Mouse (Mus musculus) fibroblast of lung, adult 2 months (primary cell): ENCODE data around the gene Pitpnc1.
A peak's percentile ranks its signal among the peaks of the same experiment; 100 is the strongest.

Source experiments
- DNase-seq: peaks from one replicate; pipeline ENCODE4 v3.0.0-alpha.2; 2011; ENCODE audit warnings: low read depth

The Pitpnc1 gene

GRCm38 (mm10) chr11:107443121-107444095, 27.1 kb downstream of the Pitpnc1 start:
- DNase-seq = no peak

- no peak for DNase-seq
Observed at GRCm38 (mm10) chr11:107441050-107441449, 29.4 kb downstream of the Pitpnc1 start.

- DNase-seq = no peak
Observed at GRCm38 (mm10) chr11:107438140-107438539, 32.4 kb downstream of the Pitpnc1 start.

- DNase-seq = no peak
Observed at GRCm38 (mm10) chr11:107437723-107438122, 32.8 kb downstream of the Pitpnc1 start.

GRCm38 (mm10) chr11:107435776-107436449, 34.6 kb downstream of the Pitpnc1 start:
- no peak for DNase-seq

GRCm38 (mm10) chr11:107431197-107431965, 39.1 kb downstream of the Pitpnc1 start:
- DNase-seq = no peak

GRCm38 (mm10) chr11:107428011-107428410, 42.5 kb downstream of the Pitpnc1 start:
- DNase-seq = peak; percentile 56

GRCm38 (mm10) chr11:107424176-107424575, 46.3 kb downstream of the Pitpnc1 start:
- no peak for DNase-seq

GRCm38 (mm10) chr11:107422356-107422754, 48.1 kb downstream of the Pitpnc1 start:
- DNase-seq = no peak

- no peak for DNase-seq
Observed at GRCm38 (mm10) chr11:107421751-107422355, 48.6 kb downstream of the Pitpnc1 start.

- no peak for DNase-seq
Observed at GRCm38 (mm10) chr11:107419925-107420324, 50.6 kb downstream of the Pitpnc1 start.

- DNase-seq = no peak
Observed at GRCm38 (mm10) chr11:107417041-107417583, 53.4 kb downstream of the Pitpnc1 start.

GRCm38 (mm10) chr11:107416561-107416926, 54.0 kb downstream of the Pitpnc1 start:
- no peak for DNase-seq

- DNase-seq = no peak
Observed at GRCm38 (mm10) chr11:107415901-107416560, 54.5 kb downstream of the Pitpnc1 start.

GRCm38 (mm10) chr11:107414996-107415747, 55.3 kb downstream of the Pitpnc1 start:
- DNase-seq = no peak

- DNase-seq = peak; percentile 67
Observed at GRCm38 (mm10) chr11:107413251-107413655, 57.2 kb downstream of the Pitpnc1 start.

- DNase-seq = no peak
Observed at GRCm38 (mm10) chr11:107412128-107412527, 58.4 kb downstream of the Pitpnc1 start.

GRCm38 (mm10) chr11:107411576-107411975, 58.9 kb downstream of the Pitpnc1 start:
- no peak for DNase-seq

GRCm38 (mm10) chr11:107410804-107411203, 59.7 kb downstream of the Pitpnc1 start:
- DNase-seq = no peak

- no peak for DNase-seq
Observed at GRCm38 (mm10) chr11:107410090-107410732, 60.3 kb downstream of the Pitpnc1 start.
